Mouse (Mus musculus) liver, postnatal 0 days (tissue): ENCODE data around the gene Kif2c. TPM values are rescaled to one million over a fixed set of nuclear protein-coding genes. Genes with fewer than 3 reads are reported as not detected.
A peak's percentile ranks its signal among the peaks of the same experiment; 100 is the strongest.
"Not testable (repeated sequence)": the region's sequence is repeated elsewhere in the genome, so short reads cannot be mapped to it uniquely, and the experiment has no call there.

Experiments
- ATAC-seq: fragments of 200-750 bp; cut with Nextera tagmentation; 2 replicates; pipeline ENCODE4 v1.8.0; 2017; ENCODE audit warnings: mild to moderate bottlenecking, moderate library complexity
- DNase-seq: peaks from one replicate; pipeline ENCODE4 v3.0.0-alpha.2; 2016
- H3K27ac ChIP-seq: fragments of 300-500 bp; sonication (generic); 2 replicates; pipeline ENCODE4 v1.5.1; 2014; ENCODE audit warnings: antibody characterized with exemption, moderate library complexity, mild to moderate bottlenecking, low read depth
- H3K27me3 ChIP-seq: fragments of 300-500 bp; sonication (generic); 2 replicates; pipeline ENCODE4 v1.6.1; 2014; ENCODE audit warnings: low read length, control low read depth, mixed read lengths; ENCODE audit not compliant: insufficient read depth
- H3K36me3 ChIP-seq: fragments of 300-500 bp; sonication (generic); replicated peaks from 2 replicates; pipeline ENCODE4 v1.6.1; 2014; ENCODE audit warnings: mild to moderate bottlenecking, control low read depth, low read length, moderate library complexity, mixed read lengths; ENCODE audit not compliant: insufficient read depth
- H3K4me1 ChIP-seq: fragments of 300-500 bp; sonication (generic); 2 replicates; pipeline ENCODE4 v1.6.1; 2014; ENCODE audit warnings: antibody characterized with exemption, mild to moderate bottlenecking, control low read depth; ENCODE audit not compliant: insufficient read depth
- H3K4me2 ChIP-seq: fragments of 300-500 bp; sonication (generic); 2 replicates; pipeline ENCODE4 v1.6.1; 2014; ENCODE audit warnings: low read depth, mild to moderate bottlenecking, low read length, moderate library complexity, mixed read lengths
- H3K4me3 ChIP-seq: fragments of 300-500 bp; sonication (generic); 2 replicates; pipeline ENCODE4 v1.5.1; 2014; ENCODE audit warnings: low read depth, low read length
- H3K9ac ChIP-seq: fragments of 300-500 bp; sonication (generic); replicated peaks from 2 replicates; pipeline ENCODE4 v1.6.1; 2014; ENCODE audit warnings: mild to moderate bottlenecking, moderate library complexity
- H3K9me3 ChIP-seq: fragments of 300-500 bp; sonication (generic); 2 replicates; pipeline ENCODE4 v1.6.1; 2016; ENCODE audit warnings: mild to moderate bottlenecking, control low read depth, low read length, mixed read lengths
- CTCF ChIP-seq: sonication (generic); IDR thresholded peaks from 2 replicates; pipeline ENCODE4 v1.5.1; 2016; ENCODE audit warnings: antibody characterized with exemption, low read depth
- EP300 ChIP-seq: IDR thresholded peaks from 2 replicates; pipeline ENCODE4 v1.6.1; 2016; ENCODE audit warnings: antibody characterized with exemption, low read depth, mild to moderate bottlenecking
- WGBS: fragments of 180-500 bp; shearing (Covaris S2); extraction: QIAGEN DNeasy Blood & Tissue Kit; methylation state at CpG from one replicate; pipeline ENCODE4 v1.1.7; 2014; ENCODE audit not compliant: insufficient replicate concordance; 5-methylcytosine and 5-hydroxymethylcytosine counted together
- polyA plus RNA-seq: library from polyadenylated mRNA; unstranded; fragments of >200 nt; fragmentation: Nextera tagmentation; extraction: Ambion mirVana; gene quantifications from 2 replicates; pipeline ENCODE4 v1.2.1, GENCODE M21; 2015

Kif2c gene
- polyA plus RNA-seq, 1 experiment from 2014 or later, result 11.8 TPM

DNA sequence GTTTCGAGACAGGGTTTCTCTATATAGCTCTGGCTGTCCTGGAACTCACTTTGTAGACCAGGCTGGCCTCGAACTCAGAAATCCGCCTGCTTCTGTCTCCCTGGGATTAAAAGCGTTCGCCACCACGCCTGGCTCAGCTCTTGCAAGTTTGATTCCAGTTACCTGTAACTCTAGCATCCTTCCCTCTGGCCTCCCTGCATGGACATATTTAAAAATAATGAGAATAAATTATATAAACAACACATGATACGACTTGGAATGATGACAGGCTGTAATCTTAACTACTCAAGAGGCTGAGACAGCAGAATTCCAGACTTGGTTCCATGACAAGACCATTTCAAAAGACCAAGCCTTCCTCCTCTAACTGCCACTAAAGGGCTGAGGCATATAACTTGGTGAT is 8.2 kb upstream of the Kif2c start:
- H3K27ac ChIP-seq, result peak overlapping the region; percentile 83
- peak overlapping the region; percentile 27; the same call in 1 of the 2 replicates for H3K4me2 ChIP-seq
- WGBS, result 69% methylated on average over 7 of the region's 7 CpGs
- TF ChIP-seq CTCF, result no peak
- no peak for TF ChIP-seq EP300
- H3K4me3 ChIP-seq, result no peak overlapping the region
- no peaks in the 10 kb centered on the region for H3K36me3 ChIP-seq
- DNase-seq, result no peak
- no peaks in the 10 kb centered on the region for H3K9me3 ChIP-seq
- H3K9ac ChIP-seq, result peak overlapping the region; percentile 69; the same call in 1 of the 2 replicates
- no peaks in the 10 kb centered on the region for H3K27me3 ChIP-seq
- peaks cover 3% of the 10 kb centered on the region; the same call in 1 of the 2 replicates for H3K4me1 ChIP-seq
- ATAC-seq, result peak; percentile 3; the same call in 1 of the 2 replicates

DNA sequence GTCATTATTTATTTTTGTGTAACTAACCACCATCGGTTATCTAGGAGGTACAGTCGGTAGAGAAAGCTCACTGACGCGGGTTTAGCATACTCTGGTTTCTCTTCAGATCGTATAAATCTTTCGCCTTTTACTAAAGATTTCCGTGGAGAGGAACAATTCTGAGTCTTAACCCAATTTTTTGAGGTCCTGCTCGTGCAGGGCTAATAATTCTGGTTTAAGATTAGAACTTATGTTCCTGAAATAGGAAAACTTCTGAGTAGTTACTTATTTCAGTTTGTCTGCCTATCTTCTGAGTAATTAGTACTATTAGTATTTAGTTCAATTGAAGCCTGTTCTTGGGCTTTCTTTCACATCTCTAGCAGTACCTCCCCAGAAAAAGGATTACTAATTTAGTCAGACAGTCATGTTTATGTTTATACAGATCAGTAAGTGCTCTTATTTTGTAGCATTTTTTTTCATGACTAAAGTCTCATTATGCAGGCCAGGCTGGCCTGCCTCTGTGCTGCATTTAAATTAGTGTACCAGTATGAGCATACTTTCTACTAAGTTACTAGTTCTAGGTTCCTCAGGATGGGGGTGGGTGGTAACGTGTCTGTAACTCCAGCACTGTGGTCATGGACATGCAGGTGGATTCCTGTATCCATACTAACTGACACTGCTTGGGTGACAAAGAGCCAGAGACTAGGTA is 7.6 kb upstream of the Kif2c start:
- H3K27me3 ChIP-seq, result no peaks in the 10 kb centered on the region
- ATAC-seq (peak; percentile 90), DNase-seq (peak; percentile 40)
- peak overlapping the region; percentile 70 for H3K4me2 ChIP-seq
- no peaks in the 10 kb centered on the region for H3K36me3 ChIP-seq
- no peaks in the 10 kb centered on the region for H3K9me3 ChIP-seq
- peak overlapping the region; percentile 83 for H3K27ac ChIP-seq
- TF ChIP-seq CTCF (no peak), EP300 (peak; percentile 63; the same call in 1 of the 2 replicates)
- 1% methylated on average over 9 of the region's 9 CpGs for WGBS
- H3K4me1 ChIP-seq, result peaks cover 3% of the 10 kb centered on the region; the same call in 1 of the 2 replicates
- peak overlapping the region; percentile 49 for H3K4me3 ChIP-seq
- H3K9ac ChIP-seq, result peak overlapping the region; percentile 69

DNA sequence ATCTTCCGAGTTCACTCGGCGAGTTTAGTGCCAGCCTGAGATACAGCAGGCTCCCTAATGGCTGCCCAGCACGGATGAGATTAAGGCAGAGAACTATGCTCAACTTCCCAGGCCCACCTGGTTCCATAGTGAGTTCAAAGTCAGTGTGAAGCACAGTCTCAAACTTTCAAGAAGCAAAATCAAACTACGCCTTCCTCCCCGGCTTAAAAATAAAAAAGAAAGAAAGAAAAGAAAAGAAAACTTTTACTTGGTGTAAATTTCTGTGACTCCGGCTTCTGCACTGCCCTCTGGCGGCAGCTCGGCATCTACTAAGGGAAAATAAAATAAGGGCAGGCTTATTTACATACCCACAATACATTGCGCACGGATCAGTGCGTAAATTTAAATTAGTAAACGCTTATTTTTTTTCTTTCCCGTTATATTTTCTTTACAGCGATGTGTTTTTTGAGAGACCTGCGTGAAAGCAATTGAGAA is 7.0 kb upstream of the Kif2c start:
- no peaks in the 10 kb centered on the region for H3K9me3 ChIP-seq
- DNase-seq (peak; percentile 88), ATAC-seq (peak; percentile 70)
- H3K36me3 ChIP-seq, result no peaks in the 10 kb centered on the region
- peak; percentile 88 for TF ChIP-seq CTCF
- TF ChIP-seq EP300, result 0 out of 2 replicates have a peak, but pooled peaks have one; percentile 69
- no peaks in the 10 kb centered on the region for H3K27me3 ChIP-seq
- peaks cover 3% of the 10 kb centered on the region; the same call in 1 of the 2 replicates for H3K4me1 ChIP-seq
- WGBS, result under 1% methylated on average over 16 of the region's 16 CpGs
- H3K9ac ChIP-seq, result peak overlapping the region; percentile 69
- H3K4me2 ChIP-seq, result peak overlapping the region; percentile 70
- H3K27ac ChIP-seq, result peak overlapping the region; percentile 83
- peak overlapping the region; percentile 49 for H3K4me3 ChIP-seq

DNA sequence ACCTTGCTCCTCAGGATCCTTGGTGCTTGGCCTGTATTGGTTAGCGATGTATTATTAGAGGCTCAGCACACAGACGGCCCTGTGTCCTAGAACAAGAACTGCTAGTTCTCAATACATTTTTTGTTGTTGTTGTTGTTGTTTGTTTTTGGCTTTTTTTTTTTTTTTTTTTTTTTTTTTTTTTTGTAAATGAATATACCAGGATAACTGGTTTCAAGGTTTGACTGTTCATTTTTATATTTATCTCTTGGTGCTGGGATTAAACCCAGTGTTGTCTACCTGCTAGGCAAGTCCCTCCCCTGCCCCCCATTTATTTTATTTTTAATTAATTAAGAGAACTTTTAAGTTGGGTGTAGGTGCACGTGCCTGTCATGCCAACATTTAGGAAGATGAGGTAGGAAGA is 6.5 kb upstream of the Kif2c start:
- Histone ChIP-seq H3K9me3 (no peaks in the 10 kb centered on the region), H3K4me3 (peak overlapping the region; percentile 49), H3K4me1 (peaks cover 3% of the 10 kb centered on the region; the same call in 1 of the 2 replicates), H3K9ac (peak overlapping the region; percentile 69), H3K27me3 (no peaks in the 10 kb centered on the region), H3K36me3 (no peaks in the 10 kb centered on the region), H3K27ac (peak overlapping the region; percentile 83), H3K4me2 (peak overlapping the region; percentile 70)
- TF ChIP-seq EP300, result no peak
- ATAC-seq (no peak), DNase-seq (no peak)
- WGBS, result 55% methylated on average over 3 of the region's 3 CpGs

DNA sequence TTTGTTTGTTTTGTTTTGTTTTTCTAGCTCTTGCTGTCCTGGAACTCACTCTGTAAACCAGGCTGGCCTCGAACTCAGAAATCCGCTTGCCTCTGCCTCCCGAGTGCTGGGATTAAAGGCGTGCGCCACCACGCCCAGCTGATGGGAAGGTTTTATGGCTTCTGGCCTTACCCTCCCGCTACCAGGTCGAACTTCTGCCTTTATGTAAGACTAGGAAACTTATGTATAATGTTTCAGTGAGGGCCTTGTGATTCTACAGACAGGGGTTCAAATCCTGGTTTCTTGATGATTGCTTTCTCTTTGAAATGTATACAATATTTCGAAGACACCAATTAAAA is 289 bp upstream of the Kif2c start:
- 15% methylated on average over 9 of the region's 9 CpGs for WGBS
- Histone ChIP-seq H3K4me2 (peak overlapping the region; percentile 85), H3K27ac (peak overlapping the region; percentile 68; the same call in 1 of the 2 replicates), H3K9ac (peak overlapping the region; percentile 44; the same call in 1 of the 2 replicates), H3K36me3 (peaks cover 16% of the 10 kb centered on the region), H3K4me3 (peak overlapping the region; percentile 74)
- H3K27me3 ChIP-seq, DNase-seq, H3K4me1 ChIP-seq, H3K9me3 ChIP-seq: not testable (repeated sequence)
- ATAC-seq, result peak; percentile 65

DNA sequence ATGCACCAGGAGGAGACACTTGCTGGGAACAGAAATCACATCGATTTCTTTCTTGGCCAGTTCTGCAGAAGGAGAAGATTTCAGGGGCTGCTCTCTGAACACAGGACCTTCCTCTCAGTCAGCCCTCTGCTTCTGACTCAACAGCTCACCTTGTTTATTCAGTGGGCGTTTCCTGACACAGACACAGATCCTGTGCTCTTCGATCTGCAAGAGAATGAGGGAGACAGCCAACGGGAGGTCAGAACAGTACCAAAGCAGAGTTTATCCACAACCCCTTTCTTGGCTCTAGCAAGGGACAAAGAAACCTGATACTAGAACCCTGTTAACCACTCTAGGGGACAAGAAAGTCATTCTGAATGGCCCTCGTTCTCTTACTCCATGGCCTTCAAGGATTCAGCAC is 12.5 kb downstream of the Kif2c start:
- H3K4me2 ChIP-seq, result no peak overlapping the region
- no peaks in the 10 kb centered on the region for H3K27me3 ChIP-seq
- no peak overlapping the region for H3K9ac ChIP-seq
- WGBS, result 71% methylated on average over 5 of the region's 5 CpGs
- H3K9me3 ChIP-seq, result no peaks in the 10 kb centered on the region
- ATAC-seq, result peak; percentile 54; the same call in 1 of the 2 replicates
- no peak overlapping the region for H3K4me3 ChIP-seq
- DNase-seq, result no peak
- no peak overlapping the region for H3K27ac ChIP-seq
- peaks cover 76% of the 10 kb centered on the region for H3K36me3 ChIP-seq
- no peak for TF ChIP-seq EP300
- TF ChIP-seq CTCF, result no peak
- H3K4me1 ChIP-seq, result no peaks in the 10 kb centered on the region
